Mouse (Mus musculus) CH12.LX (cell line): ENCODE results near the gene Zfp987.
"Not testable (repeated sequence)": the region's sequence is repeated elsewhere in the genome, so short reads cannot be mapped to it uniquely, and the experiment has no call there.

ENCODE experiments used
- CTCF ChIP-seq, 2 experiments: IDR thresholded peaks in 1 of 2; conservative IDR thresholded peaks in 1 of 2; 2 replicates each; pipeline ENCODE4 v1.5.1; 2011 to 2012; ENCODE audit warnings: low read depth in 2 of 2, low read length in 2 of 2, improper control_type of control experiment in 1 of 2, inconsistent platforms in 1 of 2, mild to moderate bottlenecking in 1 of 2, moderate library complexity in 1 of 2
- JUND ChIP-seq: conservative IDR thresholded peaks from 2 replicates; pipeline ENCODE4 v1.6.1; 2011; ENCODE audit warnings: low read depth, low read length, improper control_type of control experiment

- TF ChIP-seq CTCF (conservative IDR thresholded peaks at IDR 0.05 in 1 of 2, IDR thresholded peaks at IDR 0.05 in 1 of 2; ENCODE audit: low read depth in 2 of 2, low read length in 2 of 2); JUND: not testable (repeated sequence)
Observed at GRCm38 (mm10) chr4:146156524-146156923, 59.4 kb downstream of the Zfp987 start, which contains the start of gene Zfp600.
